Mouse (Mus musculus): ENCODE results near the gene Insl6. TPM values are rescaled to one million over a fixed set of nuclear protein-coding genes. Genes with fewer than 3 reads are reported as not detected.

Insl6 gene
- polyA plus RNA-seq, 1 experiment, result 16.7 TPM

DNA sequence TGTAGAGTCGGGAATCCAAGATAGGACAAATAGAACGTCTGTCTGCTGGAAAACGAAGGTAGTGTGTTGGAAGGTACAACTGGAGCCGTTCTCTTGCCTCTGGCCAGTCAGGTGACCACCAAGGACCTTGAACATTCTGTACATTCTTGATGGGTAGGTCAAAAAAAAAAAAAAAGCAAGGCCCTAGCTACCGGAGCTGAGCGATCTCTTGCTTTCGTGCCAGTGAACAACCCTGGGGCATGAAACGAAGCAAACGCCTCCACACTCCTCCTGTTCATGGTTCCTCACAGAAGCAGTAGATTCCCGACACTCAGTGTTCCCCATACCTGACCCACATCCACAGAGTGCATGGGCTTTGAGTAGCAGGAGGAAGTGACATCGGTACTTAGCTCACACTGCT is 31.1 kb upstream of the Insl6 start:
- TF ChIP-seq POLR2A (IDR thresholded peaks at IDR 0.05; ENCODE audit: borderline replicate concordance, low read depth, low read length) (no peak), CTCF (IDR thresholded peaks at IDR 0.05; ENCODE audit: low read depth, low read length) (no peak)
- peaks cover 5% of the 10 kb centered on the region for H3K4me1 ChIP-seq (ENCODE audit: control insufficient read depth, insufficient read depth, low read length)

DNA sequence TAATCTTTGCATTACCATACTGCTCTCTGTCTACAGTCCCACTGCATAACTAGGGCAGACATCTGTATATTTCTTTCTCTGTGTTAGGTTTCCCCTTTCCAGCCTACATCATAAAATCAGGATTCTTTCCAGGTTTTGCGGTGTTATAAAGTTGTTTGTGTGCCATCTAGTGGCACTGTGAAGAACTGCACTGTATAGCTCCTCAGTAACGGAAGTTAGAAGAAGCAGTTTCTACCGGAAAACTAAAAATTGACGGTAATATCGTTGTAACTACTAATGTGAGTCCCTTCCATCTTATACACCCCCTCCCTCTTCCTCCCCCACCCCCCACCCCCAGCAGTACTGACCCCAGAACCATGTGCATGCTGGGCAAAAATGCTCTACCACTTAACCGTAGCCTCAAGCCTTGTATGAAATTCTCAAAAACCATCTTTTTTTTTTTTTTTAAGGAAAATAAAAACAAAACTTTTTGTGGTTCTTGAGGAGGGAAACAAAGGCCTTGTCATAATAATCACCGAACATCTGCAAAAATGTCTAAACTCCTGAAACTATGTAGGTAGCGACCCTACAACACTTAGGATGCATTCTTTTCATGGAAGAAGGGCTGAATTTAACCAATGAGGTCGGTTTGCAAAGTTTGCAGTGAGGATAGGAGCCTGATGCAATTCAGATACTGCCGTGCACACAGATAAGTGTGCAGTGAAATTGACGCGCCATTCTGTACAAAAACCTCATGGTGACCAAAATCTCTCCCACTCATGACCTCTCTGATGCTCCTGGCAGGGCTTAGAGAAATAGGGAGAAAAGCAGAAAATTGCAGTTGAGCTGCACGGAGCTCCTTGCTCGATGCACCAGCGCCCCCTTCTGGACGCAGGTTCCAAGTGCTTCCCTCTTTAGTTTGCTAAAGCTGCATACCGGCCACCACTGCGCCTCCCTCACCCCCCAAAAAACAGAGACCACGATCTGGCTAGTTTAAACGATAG is 30.0 kb upstream of the Insl6 start:
- Histone ChIP-seq H3K4me1 (ENCODE audit: control insufficient read depth, insufficient read depth, low read length) (no peaks in the 10 kb centered on the region), H3K27ac (ENCODE audit: insufficient read depth, low read depth, low read length) (no peak overlapping the region), H3K4me3 (ENCODE audit: insufficient read depth, low read length) (peak overlapping the region; percentile 29)
- TF ChIP-seq CTCF (IDR thresholded peaks at IDR 0.05; ENCODE audit: low read depth, low read length), result peak; percentile 93
- no peak for TF ChIP-seq POLR2A (IDR thresholded peaks at IDR 0.05; ENCODE audit: borderline replicate concordance, low read depth, low read length)

More for the DNA sequence above, 31.1 kb upstream of the Insl6 start:
- Histone ChIP-seq H3K4me3 (ENCODE audit: insufficient read depth, low read length) (no peak overlapping the region), H3K27ac (ENCODE audit: insufficient read depth, low read depth, low read length) (no peak overlapping the region)

DNA sequence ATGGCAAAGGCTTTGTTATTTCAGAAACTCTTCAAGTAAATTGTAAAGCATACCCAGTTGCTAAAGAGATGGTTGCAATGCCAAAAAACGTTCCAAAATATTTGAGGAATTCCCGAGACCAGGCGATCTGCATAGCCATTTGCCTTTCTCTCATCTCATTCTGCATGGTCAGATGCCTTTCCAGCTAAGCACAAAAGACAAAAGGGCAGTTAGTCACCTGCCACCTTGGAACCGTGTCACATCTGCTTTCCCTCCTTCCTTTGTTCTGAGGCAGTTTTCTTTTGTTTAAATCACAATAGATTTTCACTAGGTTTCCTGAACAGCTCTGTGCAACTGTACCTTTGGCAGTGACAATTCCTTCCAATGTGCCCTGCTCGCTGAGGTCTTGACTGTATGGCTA is 25.8 kb upstream of the Insl6 start:
- no peak for TF ChIP-seq CTCF (IDR thresholded peaks at IDR 0.05; ENCODE audit: low read depth, low read length)
- no peak for TF ChIP-seq POLR2A (IDR thresholded peaks at IDR 0.05; ENCODE audit: borderline replicate concordance, low read depth, low read length)
- Histone ChIP-seq H3K4me3 (ENCODE audit: insufficient read depth, low read length) (no peak overlapping the region), H3K27ac (ENCODE audit: insufficient read depth, low read depth, low read length) (no peak overlapping the region), H3K4me1 (ENCODE audit: control insufficient read depth, insufficient read depth, low read length) (no peaks in the 10 kb centered on the region)

DNA sequence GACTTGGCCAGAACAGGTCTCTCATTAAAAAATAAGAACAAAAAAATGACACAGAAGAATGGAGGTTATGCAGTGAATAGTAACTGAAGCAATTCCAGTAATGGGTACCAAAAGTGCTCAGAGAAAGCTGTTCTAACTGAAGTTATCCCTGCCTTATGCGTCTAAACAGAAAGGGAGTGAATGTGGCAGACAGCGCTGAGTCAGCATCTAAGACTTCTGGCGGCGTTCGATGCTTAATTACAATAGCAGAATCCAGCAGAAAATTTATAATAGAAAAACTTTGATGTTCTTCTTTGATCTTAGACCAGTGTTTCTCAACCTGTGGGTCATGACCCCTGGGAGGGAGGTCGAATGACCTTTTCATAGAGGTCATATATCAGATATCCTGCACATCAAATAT is 20.5 kb upstream of the Insl6 start:
- H3K4me3 ChIP-seq (ENCODE audit: insufficient read depth, low read length), result no peak overlapping the region
- peaks cover 4% of the 10 kb centered on the region for H3K4me1 ChIP-seq (ENCODE audit: control insufficient read depth, insufficient read depth, low read length)
- no peak overlapping the region for H3K27ac ChIP-seq (ENCODE audit: insufficient read depth, low read depth, low read length)
- no peak for TF ChIP-seq POLR2A (IDR thresholded peaks at IDR 0.05; ENCODE audit: borderline replicate concordance, low read depth, low read length)
- no peak for TF ChIP-seq CTCF (IDR thresholded peaks at IDR 0.05; ENCODE audit: low read depth, low read length)

DNA sequence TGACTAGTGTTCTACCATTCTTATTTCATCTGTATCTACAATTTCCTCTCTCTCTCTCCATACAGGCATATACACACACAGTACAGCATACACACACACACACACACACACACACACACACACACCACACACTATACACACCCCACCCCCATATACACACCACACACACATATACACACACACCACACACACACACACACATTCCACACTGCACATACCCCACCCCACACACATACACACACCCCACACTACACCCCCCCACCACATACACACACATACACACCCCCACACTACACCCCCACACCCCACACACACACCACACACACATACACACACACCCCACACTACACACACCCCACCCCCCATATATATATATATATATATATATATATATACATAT is 19.7 kb upstream of the Insl6 start:
- TF ChIP-seq CTCF (IDR thresholded peaks at IDR 0.05; ENCODE audit: low read depth, low read length) (no peak), POLR2A (IDR thresholded peaks at IDR 0.05; ENCODE audit: borderline replicate concordance, low read depth, low read length) (no peak)
- H3K4me1 ChIP-seq (ENCODE audit: control insufficient read depth, insufficient read depth, low read length), result peaks cover 4% of the 10 kb centered on the region
- no peak overlapping the region for H3K27ac ChIP-seq (ENCODE audit: insufficient read depth, low read depth, low read length)
- H3K4me3 ChIP-seq (ENCODE audit: insufficient read depth, low read length), result no peak overlapping the region

DNA sequence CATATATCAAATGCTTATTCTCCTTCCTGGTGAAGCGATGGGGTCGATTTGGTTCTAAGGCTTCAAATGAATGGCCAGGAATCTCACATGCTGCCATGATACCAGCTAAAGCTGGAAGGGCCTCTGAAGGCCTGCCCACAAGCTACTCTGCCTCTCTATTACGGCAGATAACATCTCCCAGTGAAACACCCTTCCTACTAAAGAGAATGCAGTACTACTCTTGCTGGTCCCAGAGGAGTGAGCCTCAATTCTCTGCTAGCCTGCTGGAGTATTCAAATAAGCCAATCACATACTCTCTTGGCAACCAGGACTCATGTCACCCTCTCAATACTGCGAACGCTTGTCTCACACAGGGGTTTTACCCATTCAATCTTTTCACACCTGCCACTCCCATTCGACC is 17.1 kb upstream of the Insl6 start:
- H3K4me3 ChIP-seq (ENCODE audit: insufficient read depth, low read length), result no peak overlapping the region
- TF ChIP-seq CTCF (IDR thresholded peaks at IDR 0.05; ENCODE audit: low read depth, low read length), result no peak
- TF ChIP-seq POLR2A (IDR thresholded peaks at IDR 0.05; ENCODE audit: borderline replicate concordance, low read depth, low read length), result no peak
- no peak overlapping the region for H3K27ac ChIP-seq (ENCODE audit: insufficient read depth, low read depth, low read length)
- H3K4me1 ChIP-seq (ENCODE audit: control insufficient read depth, insufficient read depth, low read length), result peaks cover 4% of the 10 kb centered on the region

DNA sequence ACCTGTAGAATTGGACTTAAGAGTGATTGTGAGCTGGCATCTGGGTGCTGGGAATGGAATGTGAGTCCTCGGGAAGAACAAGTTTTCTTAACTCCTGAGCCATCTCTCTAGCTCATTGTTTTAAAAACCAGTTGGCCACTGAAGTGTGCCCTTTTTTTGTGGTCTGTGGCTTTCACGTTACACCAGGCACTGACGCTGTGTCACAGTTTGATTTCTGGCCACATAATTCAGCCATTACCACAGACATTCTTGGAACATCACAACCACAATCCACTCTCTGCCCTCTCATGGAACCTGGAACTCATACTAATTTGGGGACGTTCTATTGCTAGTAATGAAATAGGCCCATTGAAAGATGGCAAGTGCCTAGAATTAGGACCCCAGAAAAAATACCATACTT is 15.9 kb upstream of the Insl6 start:
- TF ChIP-seq POLR2A (IDR thresholded peaks at IDR 0.05; ENCODE audit: borderline replicate concordance, low read depth, low read length) (no peak), CTCF (IDR thresholded peaks at IDR 0.05; ENCODE audit: low read depth, low read length) (no peak)
- Histone ChIP-seq H3K27ac (ENCODE audit: insufficient read depth, low read depth, low read length) (no peak overlapping the region), H3K4me1 (ENCODE audit: control insufficient read depth, insufficient read depth, low read length) (peaks cover 4% of the 10 kb centered on the region), H3K4me3 (ENCODE audit: insufficient read depth, low read length) (no peak overlapping the region)

DNA sequence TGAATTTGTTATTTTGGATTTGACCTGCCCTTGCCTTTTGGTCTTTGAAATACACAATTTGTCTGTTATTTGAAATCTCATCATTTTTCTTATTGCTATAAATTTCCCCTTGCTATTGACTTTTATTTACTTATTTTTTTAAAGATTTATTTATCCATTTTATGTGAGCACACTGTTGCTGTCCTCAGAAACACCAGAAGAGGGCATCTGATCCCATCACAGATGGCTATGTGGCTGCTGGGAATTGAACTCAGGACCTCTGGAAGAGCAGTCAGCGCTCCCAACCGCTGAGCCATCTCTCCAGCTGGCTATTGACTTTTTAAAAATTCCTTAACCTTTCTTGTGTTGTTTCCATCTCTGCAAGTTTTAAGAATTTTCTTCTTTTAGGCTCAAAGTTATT is 11.5 kb upstream of the Insl6 start:
- Histone ChIP-seq H3K27ac (ENCODE audit: insufficient read depth, low read depth, low read length) (no peak overlapping the region), H3K4me3 (ENCODE audit: insufficient read depth, low read length) (no peak overlapping the region), H3K4me1 (ENCODE audit: control insufficient read depth, insufficient read depth, low read length) (no peaks in the 10 kb centered on the region)
- TF ChIP-seq CTCF (IDR thresholded peaks at IDR 0.05; ENCODE audit: low read depth, low read length) (no peak), POLR2A (IDR thresholded peaks at IDR 0.05; ENCODE audit: borderline replicate concordance, low read depth, low read length) (no peak)

DNA sequence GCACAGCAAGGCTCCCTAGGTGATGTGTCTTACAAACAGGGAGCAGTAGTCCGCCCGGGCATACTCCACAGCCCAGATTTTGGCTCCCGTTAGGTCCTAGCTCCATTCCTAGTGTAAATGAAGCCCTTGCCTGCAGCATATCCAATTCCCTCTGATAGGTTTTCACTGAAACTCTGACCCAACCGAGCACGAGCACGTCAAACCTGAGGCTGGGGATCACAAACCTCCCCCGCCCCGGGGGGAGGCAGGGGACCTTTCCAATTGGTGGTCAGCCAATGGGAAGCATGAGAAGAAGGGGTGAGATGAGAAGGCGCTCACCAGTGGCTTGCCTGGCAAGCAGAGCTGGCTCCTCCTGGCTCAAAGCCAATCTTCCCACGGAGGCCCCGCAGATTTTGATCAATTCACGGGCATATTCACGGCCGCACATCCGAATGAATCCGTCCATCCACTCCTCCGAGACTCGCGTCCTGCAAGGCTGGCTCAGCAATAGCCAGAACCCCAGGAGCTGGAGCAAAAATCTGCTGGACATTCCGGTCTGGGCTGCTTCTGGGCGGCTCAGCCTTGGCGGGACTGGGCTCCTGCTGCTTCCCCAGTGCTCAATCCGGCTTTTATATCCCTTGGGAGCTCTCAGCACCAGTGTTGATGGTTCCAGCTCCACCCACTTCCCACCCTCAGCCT is 9.1 kb upstream of the Insl6 start, which contains the start of gene Rln1:
Gene Rln1 (minus strand): TSS at position 603 of the 678 bp plus-strand sequence.
- no peak within 1 kb of the TSS for H3K4me3 ChIP-seq (ENCODE audit: insufficient read depth, low read length)
- H3K4me1 ChIP-seq (ENCODE audit: control insufficient read depth, insufficient read depth, low read length), result no peaks in the 10 kb centered on the region
- H3K27ac ChIP-seq (ENCODE audit: insufficient read depth, low read depth, low read length), result no peak within 1 kb of the TSS
- TF ChIP-seq POLR2A (IDR thresholded peaks at IDR 0.05; ENCODE audit: borderline replicate concordance, low read depth, low read length) (no peak), CTCF (IDR thresholded peaks at IDR 0.05; ENCODE audit: low read depth, low read length) (no peak)

Data from bone marrow macrophage, adult 2 months (primary cell).